Comparison of ENCODE assay signal across 13 mouse cellular contexts in the genomic region with DNA sequence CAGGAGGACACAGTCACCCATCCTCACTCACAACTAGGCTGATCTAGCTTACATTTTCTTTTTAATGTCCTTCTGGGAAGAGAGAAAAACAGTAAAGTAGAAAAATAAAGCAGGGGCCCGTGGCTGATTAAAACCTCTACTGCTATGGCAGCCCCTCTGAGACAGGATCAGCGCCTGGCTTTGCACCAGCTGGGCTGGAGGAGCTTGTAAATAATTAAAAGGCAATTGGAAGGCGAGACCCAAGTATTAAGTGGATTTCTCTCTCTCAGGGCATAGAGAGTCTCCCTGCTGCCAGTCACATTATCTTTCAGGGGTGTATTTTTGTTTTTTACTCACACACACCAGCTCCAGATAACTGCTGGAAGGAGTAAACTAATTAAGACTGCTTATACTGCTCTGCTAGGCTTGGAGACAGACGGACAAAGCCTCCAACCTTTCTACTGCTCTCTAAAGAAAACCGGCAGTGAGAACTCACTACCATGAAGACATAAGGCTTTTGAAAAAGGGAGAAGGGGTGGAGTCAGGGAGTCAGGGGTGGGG. TPM values are rescaled to one million over a fixed set of nuclear protein-coding genes. Genes with fewer than 3 reads are reported as not detected.
DNase-seq lines count a peak whose midpoint lies in the region; ATAC-seq lines count a peak whose summit lies in the region.
"Had no signal": no experiment of that assay in that cellular context is flagged by ENCODE, and none has a peak within 500 bp of the region (broad histone marks: within the 10 kb centered on the region; RNA-seq: fewer than 3 reads in every experiment).

No protein-coding gene starts in this region.

- peaks cover 97% of the 10 kb centered on the region for H3K4me1 ChIP-seq in heart, embryonic 13.5 days
- peaks cover 27% of the 10 kb centered on the region for H3K4me1 ChIP-seq in forebrain, embryonic 11.5 days (replicated peaks; ENCODE audit: control insufficient read depth, insufficient read depth, low read length)
- peaks cover 19% of the 10 kb centered on the region for H3K4me1 ChIP-seq in hindbrain, embryonic 16.5 days (ENCODE audit: control insufficient read depth, insufficient read depth, low read depth, low read length)
- H3K4me1 ChIP-seq in midbrain, embryonic 11.5 days (ENCODE audit: control insufficient read depth, insufficient read depth, low read length), result peaks cover 11% of the 10 kb centered on the region

- peak overlapping the region; percentile 5; the same call in 1 of the 2 replicates for H3K27ac ChIP-seq in heart, embryonic 13.5 days (replicated peaks)
- peak overlapping the region; percentile 60; the same call in 1 of the 2 replicates for H3K27ac ChIP-seq in forebrain, embryonic 11.5 days (ENCODE audit: low read depth, low read length)
- H3K27ac ChIP-seq in hindbrain, embryonic 16.5 days (ENCODE audit: low read depth, low read length), result 0 out of 2 replicates have a peak overlapping the region, but pooled peaks have one; percentile 4
- H3K27ac ChIP-seq in midbrain, embryonic 11.5 days (ENCODE audit: low read depth, low read length), result peak overlapping the region; percentile 42
- H3K27ac ChIP-seq: left cerebral cortex, adult 2 months; liver, embryonic 15.5 days had no signal

- WGBS in heart, embryonic 13.5 days, result 59% methylated on average over 5 of the region's 5 CpGs
- 29% methylated on average over 5 of the region's 5 CpGs for WGBS in forebrain, embryonic 11.5 days
- 26% methylated on average over 5 of the region's 5 CpGs for WGBS in hindbrain, embryonic 16.5 days
- 33% methylated on average over 5 of the region's 5 CpGs for WGBS in midbrain, embryonic 11.5 days

- DNase-seq in heart, adult 18-20 months, result no peak
- no peak for DNase-seq in forebrain, embryonic 11.5 days (ENCODE audit: low spot score)
- DNase-seq in midbrain, embryonic 11.5 days (ENCODE audit: low spot score, missing footprints), result no peak
- DNase-seq in adrenal gland, postnatal 14 days, result no peak
- no peak for DNase-seq in cerebellum, adult 8-10 months
- DNase-seq in thymus, postnatal 4 days, result no peak
- DNase-seq: embryo, embryonic 11 days; heart, adult 11 months had no signal

- no peaks in the 10 kb centered on the region for H3K9me3 ChIP-seq in heart, embryonic 13.5 days
- no peaks in the 10 kb centered on the region for H3K9me3 ChIP-seq in forebrain, embryonic 11.5 days (ENCODE audit: control insufficient read depth, low read length)
- no peaks in the 10 kb centered on the region for H3K9me3 ChIP-seq in hindbrain, embryonic 16.5 days (ENCODE audit: control insufficient read depth, low read length)
- H3K9me3 ChIP-seq in midbrain, embryonic 11.5 days (ENCODE audit: control insufficient read depth, low read length), result no peaks in the 10 kb centered on the region
- H3K9me3 ChIP-seq: liver, embryonic 15.5 days had no signal

- H3K4me2 ChIP-seq in heart, embryonic 13.5 days, result no peak overlapping the region
- H3K4me2 ChIP-seq in forebrain, embryonic 11.5 days (ENCODE audit: low read depth, low read length, severe bottlenecking), result no peak overlapping the region
- no peak overlapping the region for H3K4me2 ChIP-seq in hindbrain, embryonic 16.5 days (ENCODE audit: low read length)
- H3K4me2 ChIP-seq in midbrain, embryonic 11.5 days, result no peak overlapping the region
- H3K4me2 ChIP-seq: liver, embryonic 15.5 days had no signal

- 0 out of 2 replicates have a peak overlapping the region, but pooled peaks have one; percentile 15 for H3K9ac ChIP-seq in heart, embryonic 13.5 days
- H3K9ac ChIP-seq in forebrain, embryonic 11.5 days (ENCODE audit: low read length), result no peak overlapping the region
- no peak overlapping the region for H3K9ac ChIP-seq in hindbrain, embryonic 16.5 days (ENCODE audit: low read depth, low read length)
- H3K9ac ChIP-seq in midbrain, embryonic 11.5 days (ENCODE audit: low read length), result no peak overlapping the region
- H3K9ac ChIP-seq: liver, embryonic 15.5 days had no signal

- no peak overlapping the region for H3K4me3 ChIP-seq in heart, embryonic 13.5 days
- no peak overlapping the region for H3K4me3 ChIP-seq in forebrain, embryonic 11.5 days (ENCODE audit: low read depth, low read length)
- no peak overlapping the region for H3K4me3 ChIP-seq in hindbrain, embryonic 16.5 days (ENCODE audit: low read length)
- H3K4me3 ChIP-seq in midbrain, embryonic 11.5 days (ENCODE audit: low read depth, low read length), result no peak overlapping the region
- H3K4me3 ChIP-seq: left cerebral cortex, adult 2 months; liver, embryonic 15.5 days had no signal

- no peak for ATAC-seq in heart, embryonic 13.5 days (ENCODE audit: extremely low read depth, insufficient number of reproducible peaks, low FRiP score, low TSS enrichment)
- no peak for ATAC-seq in forebrain, embryonic 11.5 days (replicated peaks; ENCODE audit: low FRiP score)
- ATAC-seq in hindbrain, embryonic 16.5 days, result no peak
- ATAC-seq in midbrain, embryonic 11.5 days (ENCODE audit: low FRiP score), result no peak
- ATAC-seq: intestine, embryonic 16.5 days had no signal

- no peaks in the 10 kb centered on the region for H3K27me3 ChIP-seq in heart, embryonic 13.5 days (replicated peaks)
- no peaks in the 10 kb centered on the region for H3K27me3 ChIP-seq in forebrain, embryonic 11.5 days (ENCODE audit: control insufficient read depth, insufficient read depth, low read length)
- no peaks in the 10 kb centered on the region for H3K27me3 ChIP-seq in hindbrain, embryonic 16.5 days (replicated peaks; ENCODE audit: control insufficient read depth, insufficient read depth, low read length)
- no peaks in the 10 kb centered on the region for H3K27me3 ChIP-seq in midbrain, embryonic 11.5 days (ENCODE audit: control insufficient read depth, insufficient read depth, low read length)
- H3K27me3 ChIP-seq: liver, embryonic 15.5 days had no signal

- peaks cover 16% of the 10 kb centered on the region; the same call in 1 of the 2 replicates for H3K36me3 ChIP-seq in heart, embryonic 13.5 days
- H3K36me3 ChIP-seq in forebrain, embryonic 11.5 days (ENCODE audit: control insufficient read depth, insufficient read depth, low read length), result no peaks in the 10 kb centered on the region
- no peaks in the 10 kb centered on the region for H3K36me3 ChIP-seq in hindbrain, embryonic 16.5 days (ENCODE audit: control insufficient read depth, insufficient read depth, low read length)
- H3K36me3 ChIP-seq in midbrain, embryonic 11.5 days (ENCODE audit: control insufficient read depth, insufficient read depth, low read length), result no peaks in the 10 kb centered on the region

RNA-seq across cellular contexts. Expression of a gene that starts 27.8 kb away (rescaled TPM):
- polyA plus RNA-seq in heart, embryonic 13.5 days (2015; fragmentation: Nextera tagmentation; extraction: Ambion mirVana), result 11.3 and 12.3 TPM in 2 replicates
- 1 to 10 TPM; 3.7 to 4.9 TPM for total RNA-seq in heart, adult 18-20 months (2021)
- 27.4 and 32.1 TPM in 2 replicates for polyA plus RNA-seq in forebrain, embryonic 11.5 days (2014; fragmentation: Nextera tagmentation; extraction: Ambion mirVana)
- polyA plus RNA-seq in hindbrain, embryonic 16.5 days (2015; fragmentation: Nextera tagmentation; extraction: Ambion mirVana), result 5.4 and 8.6 TPM in 2 replicates
- polyA plus RNA-seq in midbrain, embryonic 11.5 days (2014; fragmentation: Nextera tagmentation; extraction: Ambion mirVana), result 22.0 and 25.7 TPM in 2 replicates
- total RNA-seq in adrenal gland, postnatal 14 days (2021), result 4.2 and 6.1 TPM in 2 replicates

RNA-seq across cellular contexts. Expression of a gene that starts 43.2 kb away (rescaled TPM):
- 56.1 and 57.1 TPM in 2 replicates for polyA plus RNA-seq in heart, embryonic 13.5 days (2015; fragmentation: Nextera tagmentation; extraction: Ambion mirVana)
- 10 to 100 TPM; 21.3 to 29.0 TPM for total RNA-seq in heart, adult 18-20 months (2021)
- 91.5 and 102 TPM in 2 replicates for polyA plus RNA-seq in forebrain, embryonic 11.5 days (2014; fragmentation: Nextera tagmentation; extraction: Ambion mirVana)
- polyA plus RNA-seq in hindbrain, embryonic 16.5 days (2015; fragmentation: Nextera tagmentation; extraction: Ambion mirVana), result 57.2 and 66.1 TPM in 2 replicates
- polyA plus RNA-seq in midbrain, embryonic 11.5 days (2014; fragmentation: Nextera tagmentation; extraction: Ambion mirVana), result 84.2 and 91.6 TPM in 2 replicates
- total RNA-seq in adrenal gland, postnatal 14 days (2021), result 55.0 and 66.5 TPM in 2 replicates

Comparison
In these comparisons a context has a peak if more than half of its experiments do, and no peak if none do; other contexts are left out.
1. H3K27ac ChIP-seq: peak in every context shown above with its lines; median percentile 60 in forebrain, embryonic 11.5 days; 42 in midbrain, embryonic 11.5 days; 5 in heart, embryonic 13.5 days; 4 in hindbrain, embryonic 16.5 days.